Mouse (Mus musculus): ENCODE data around the gene Tubd1. TPM values are rescaled to one million over a fixed set of nuclear protein-coding genes. Genes with fewer than 3 reads are reported as not detected.
A peak's percentile ranks its signal among the peaks of the same experiment; 100 is the strongest.

Tubd1 gene
- polyA plus RNA-seq, 1 experiment from 2014 or later = 7.3 TPM

DNA sequence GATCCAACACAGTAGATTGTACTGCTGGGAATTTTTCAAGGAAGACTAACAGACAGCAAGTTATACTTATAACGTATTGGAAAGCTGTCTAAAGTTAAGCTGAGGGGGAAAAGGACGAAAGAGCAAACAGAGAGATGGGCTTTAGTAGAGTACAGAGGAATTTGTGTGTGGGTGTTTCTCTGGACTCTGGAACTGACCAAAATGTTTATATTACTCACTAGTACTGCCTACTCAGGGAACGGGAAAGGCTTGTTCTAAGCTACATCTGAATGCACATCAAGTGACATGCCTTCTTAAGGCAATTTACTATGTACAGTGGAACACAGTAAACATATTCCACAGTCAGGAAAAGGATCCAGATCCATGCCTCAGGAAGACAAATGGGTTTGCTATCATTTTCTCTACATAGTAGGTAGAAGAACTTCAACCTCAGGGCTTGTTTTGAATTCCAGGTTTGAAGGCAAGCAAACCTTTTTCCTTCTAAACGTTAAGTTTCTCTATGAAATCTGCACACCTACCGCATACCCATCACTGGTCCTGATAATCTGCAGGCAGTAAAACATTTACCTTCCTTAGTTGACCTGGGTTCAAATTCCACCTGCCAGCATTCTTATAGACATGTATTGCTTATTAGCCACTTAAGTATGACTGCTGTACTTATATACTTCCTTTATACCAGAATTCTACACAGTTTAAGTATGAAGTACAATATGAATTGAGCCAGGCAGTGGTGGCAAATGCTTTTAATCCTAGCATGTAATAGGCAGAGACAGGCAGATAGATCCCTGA, 60.1 kb downstream of the Tubd1 start:
- H3K9ac ChIP-seq (replicated peaks; ENCODE audit: low read depth) = no peak overlapping the region
- peak overlapping the region; percentile 74 for H3K27ac ChIP-seq (ENCODE audit: low read length)
- TF ChIP-seq EP300 (IDR thresholded peaks at IDR 0.05) (no peak), CTCF (IDR thresholded peaks at IDR 0.05) (no peak)
- H3K36me3 ChIP-seq (ENCODE audit: insufficient read depth, low read length) = peaks cover 4% of the 10 kb centered on the region; the same call in 1 of the 2 replicates
- H3K9me3 ChIP-seq (ENCODE audit: low read length) = no peaks in the 10 kb centered on the region
- no peak overlapping the region for H3K4me3 ChIP-seq (ENCODE audit: low read depth, low read length)
- peak; percentile 43 for DNase-seq (ENCODE audit: low spot score)
- no peaks in the 10 kb centered on the region for H3K27me3 ChIP-seq (replicated peaks; ENCODE audit: insufficient read depth, low read length)
- no peaks in the 10 kb centered on the region for H3K4me1 ChIP-seq (ENCODE audit: insufficient read depth, low read depth, low read length)
- H3K4me2 ChIP-seq (replicated peaks; ENCODE audit: low read depth, low read length) = no peak overlapping the region
- peak; percentile 36; the same call in 1 of the 2 replicates for ATAC-seq
- WGBS = 52% methylated on average over 5 of the region's 5 CpGs

DNA sequence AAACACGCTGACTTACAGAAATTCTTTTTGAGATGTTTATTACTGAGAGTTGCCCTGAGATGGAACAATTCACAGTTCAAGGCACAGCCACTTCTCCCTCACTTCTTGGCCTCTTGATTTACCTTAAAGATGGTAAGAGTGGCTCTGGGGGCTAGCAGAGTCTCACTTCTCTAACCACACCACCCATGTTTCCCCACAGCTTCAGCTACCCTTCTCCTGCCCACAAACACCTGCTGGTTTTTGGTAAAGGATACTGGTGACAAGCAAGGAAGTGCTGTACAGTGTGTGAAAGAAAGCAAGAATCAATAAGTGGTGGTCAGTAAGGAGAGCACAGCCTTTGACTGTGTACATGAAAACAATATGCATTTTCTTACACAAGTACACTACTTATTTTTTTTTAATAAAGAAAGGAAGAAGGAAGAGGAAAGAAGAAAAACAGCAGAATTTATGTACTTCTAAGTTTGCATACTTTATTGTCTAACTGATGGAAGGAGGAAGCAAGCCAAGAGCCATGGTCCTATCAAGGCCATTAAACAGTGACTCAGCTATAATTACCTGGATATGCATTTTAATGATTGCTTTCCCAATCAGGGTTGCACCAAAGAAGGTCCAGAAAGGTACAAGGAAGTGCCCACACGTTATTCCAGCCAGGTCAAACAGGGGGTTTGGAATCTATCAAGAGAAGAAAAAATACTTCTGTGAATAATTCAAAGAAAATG, 62.0 kb downstream of the Tubd1 start:
- H3K27ac ChIP-seq (ENCODE audit: low read length) = no peak overlapping the region
- TF ChIP-seq CTCF (IDR thresholded peaks at IDR 0.05) (no peak), EP300 (IDR thresholded peaks at IDR 0.05) (no peak)
- H3K4me2 ChIP-seq (replicated peaks; ENCODE audit: low read depth, low read length) = no peak overlapping the region
- H3K27me3 ChIP-seq (replicated peaks; ENCODE audit: insufficient read depth, low read length) = no peaks in the 10 kb centered on the region
- H3K4me1 ChIP-seq (ENCODE audit: insufficient read depth, low read depth, low read length) = no peaks in the 10 kb centered on the region
- no peak for DNase-seq (ENCODE audit: low spot score)
- no peak overlapping the region for H3K4me3 ChIP-seq (ENCODE audit: low read depth, low read length)
- H3K9ac ChIP-seq (replicated peaks; ENCODE audit: low read depth) = no peak overlapping the region
- no peaks in the 10 kb centered on the region for H3K9me3 ChIP-seq (ENCODE audit: low read length)
- ATAC-seq = no peak
- H3K36me3 ChIP-seq (ENCODE audit: insufficient read depth, low read length) = peaks cover 4% of the 10 kb centered on the region; the same call in 1 of the 2 replicates
- WGBS = 86% methylated on average over 2 of the region's 2 CpGs

DNA sequence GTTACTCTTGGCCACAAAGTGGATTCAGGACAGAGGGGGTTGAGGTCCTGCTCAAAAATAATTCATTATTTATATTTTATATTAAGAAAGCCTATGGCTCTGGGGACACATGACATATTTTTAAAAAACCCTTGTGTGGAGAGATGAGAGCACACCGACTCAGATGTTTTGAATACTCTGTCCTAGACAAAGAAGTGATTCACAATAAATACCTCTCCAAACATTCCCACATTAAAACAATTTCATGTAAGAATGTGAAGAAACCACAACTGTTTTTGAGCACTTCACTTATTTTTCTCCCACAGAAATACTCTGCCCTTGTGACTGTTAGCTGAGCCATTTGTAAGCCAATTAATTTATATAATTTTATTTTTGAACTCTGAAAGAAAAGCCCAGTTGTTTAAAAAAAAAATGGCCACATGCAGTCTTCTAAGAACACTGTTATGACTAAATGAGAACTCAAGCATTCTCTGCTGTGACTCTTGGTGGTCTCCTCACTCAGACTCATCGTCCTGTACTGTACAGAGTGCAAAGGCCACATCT, 63.1 kb downstream of the Tubd1 start:
- H3K9ac ChIP-seq (replicated peaks; ENCODE audit: low read depth) = no peak overlapping the region
- 63% methylated on average over 2 of the region's 2 CpGs for WGBS

DNA sequence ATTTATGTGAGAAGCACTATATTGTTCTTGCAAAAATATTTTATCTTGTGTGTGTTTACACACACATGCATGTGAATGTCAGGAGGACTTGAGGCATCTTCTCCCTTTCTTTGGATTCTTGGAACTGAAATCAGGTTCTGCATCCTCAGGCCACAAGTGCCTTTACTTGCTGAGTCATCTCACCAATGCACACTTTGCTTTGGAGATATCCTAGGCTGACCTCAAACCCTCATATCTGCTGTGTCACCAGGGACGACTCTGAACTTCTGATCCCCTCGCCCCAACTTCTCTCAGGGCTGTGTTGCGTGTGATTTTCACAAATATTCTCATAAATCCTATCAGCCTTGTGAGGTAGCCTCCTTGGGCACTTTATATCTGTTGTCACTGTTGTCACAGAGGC, 65.4 kb downstream of the Tubd1 start:
- H3K36me3 ChIP-seq (ENCODE audit: insufficient read depth, low read length) = peaks cover 4% of the 10 kb centered on the region; the same call in 1 of the 2 replicates
- no peak overlapping the region for H3K27ac ChIP-seq (ENCODE audit: low read length)
- TF ChIP-seq EP300 (IDR thresholded peaks at IDR 0.05) (no peak), CTCF (IDR thresholded peaks at IDR 0.05) (no peak)
- H3K4me3 ChIP-seq (ENCODE audit: low read depth, low read length) = no peak overlapping the region
- no peaks in the 10 kb centered on the region for H3K9me3 ChIP-seq (ENCODE audit: low read length)
- WGBS = 85% methylated on average over 3 of the region's 3 CpGs
- no peak overlapping the region for H3K9ac ChIP-seq (replicated peaks; ENCODE audit: low read depth)
- ATAC-seq (no peak), DNase-seq (ENCODE audit: low spot score) (no peak)
- H3K4me2 ChIP-seq (replicated peaks; ENCODE audit: low read depth, low read length) = no peak overlapping the region
- H3K27me3 ChIP-seq (replicated peaks; ENCODE audit: insufficient read depth, low read length) = no peaks in the 10 kb centered on the region
- no peaks in the 10 kb centered on the region for H3K4me1 ChIP-seq (ENCODE audit: insufficient read depth, low read depth, low read length)

More for the DNA sequence above, 63.1 kb downstream of the Tubd1 start:
- H3K9me3 ChIP-seq (ENCODE audit: low read length) = no peaks in the 10 kb centered on the region
- H3K27me3 ChIP-seq (replicated peaks; ENCODE audit: insufficient read depth, low read length) = no peaks in the 10 kb centered on the region
- TF ChIP-seq EP300 (IDR thresholded peaks at IDR 0.05) (no peak), CTCF (IDR thresholded peaks at IDR 0.05) (no peak)
- H3K4me3 ChIP-seq (ENCODE audit: low read depth, low read length) = no peak overlapping the region
- ATAC-seq (no peak), DNase-seq (ENCODE audit: low spot score) (no peak)
- peaks cover 4% of the 10 kb centered on the region; the same call in 1 of the 2 replicates for H3K36me3 ChIP-seq (ENCODE audit: insufficient read depth, low read length)
- H3K4me1 ChIP-seq (ENCODE audit: insufficient read depth, low read depth, low read length) = no peaks in the 10 kb centered on the region
- no peak overlapping the region for H3K4me2 ChIP-seq (replicated peaks; ENCODE audit: low read depth, low read length)
- no peak overlapping the region for H3K27ac ChIP-seq (ENCODE audit: low read length)

DNA sequence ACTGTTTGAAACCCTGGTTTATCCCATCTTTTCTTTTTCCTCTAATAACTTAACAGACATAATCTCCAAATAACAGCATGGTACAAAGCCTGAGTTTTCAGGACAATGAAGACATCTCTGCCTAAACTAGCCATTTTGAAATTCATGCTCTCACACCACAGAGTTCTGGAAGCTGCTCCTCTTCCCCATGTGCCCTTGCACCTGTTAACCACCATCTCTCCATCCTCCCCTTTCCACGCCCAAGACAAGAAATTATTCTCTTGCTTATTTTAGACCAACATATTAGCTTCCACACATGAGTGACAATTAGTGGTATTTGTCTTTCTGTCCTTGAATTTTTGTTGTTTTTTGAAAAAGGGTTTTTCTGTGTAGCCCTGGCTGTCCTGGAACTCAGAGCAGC, 67.2 kb downstream of the Tubd1 start:
- Histone ChIP-seq H3K9me3 (ENCODE audit: low read length) (no peaks in the 10 kb centered on the region), H3K36me3 (ENCODE audit: insufficient read depth, low read length) (no peaks in the 10 kb centered on the region), H3K27ac (ENCODE audit: low read length) (no peak overlapping the region), H3K9ac (replicated peaks; ENCODE audit: low read depth) (no peak overlapping the region), H3K4me2 (replicated peaks; ENCODE audit: low read depth, low read length) (no peak overlapping the region), H3K4me1 (ENCODE audit: insufficient read depth, low read depth, low read length) (no peaks in the 10 kb centered on the region), H3K27me3 (replicated peaks; ENCODE audit: insufficient read depth, low read length) (no peaks in the 10 kb centered on the region), H3K4me3 (ENCODE audit: low read depth, low read length) (no peak overlapping the region)
- no peak for TF ChIP-seq CTCF (IDR thresholded peaks at IDR 0.05)
- TF ChIP-seq EP300 (IDR thresholded peaks at IDR 0.05) = no peak
- no peak for ATAC-seq
- WGBS = 100% methylated on average over 1 of the region's 1 CpGs
- no peak for DNase-seq (ENCODE audit: low spot score)

DNA sequence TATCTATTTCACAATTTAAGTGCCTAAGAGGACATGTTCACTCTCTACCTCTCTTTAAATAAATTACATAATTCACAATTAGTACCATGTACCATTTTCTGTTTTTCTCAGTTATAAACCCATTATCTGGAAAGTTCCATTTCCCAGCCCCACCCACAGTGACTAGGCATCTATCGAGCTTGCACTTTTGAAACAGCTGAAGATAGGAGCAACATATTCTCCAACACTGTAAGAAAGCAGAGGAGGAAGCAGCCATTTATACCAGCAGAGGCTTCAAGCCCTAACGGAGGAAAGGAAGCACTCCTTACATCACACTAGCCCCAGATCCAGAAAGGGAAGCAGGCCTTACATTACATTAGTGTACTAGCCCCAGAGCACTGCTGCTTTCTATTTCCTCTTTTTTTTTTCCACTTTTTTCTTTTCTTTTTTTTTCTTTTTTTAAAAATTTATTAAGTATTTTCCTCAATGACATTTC, 69.3 kb downstream of the Tubd1 start:
- H3K36me3 ChIP-seq (ENCODE audit: insufficient read depth, low read length) = no peaks in the 10 kb centered on the region
- 33% methylated on average over 2 of the region's 2 CpGs for WGBS
- H3K27me3 ChIP-seq (replicated peaks; ENCODE audit: insufficient read depth, low read length) = no peaks in the 10 kb centered on the region
- no peaks in the 10 kb centered on the region for H3K4me1 ChIP-seq (ENCODE audit: insufficient read depth, low read depth, low read length)
- no peak overlapping the region for H3K9ac ChIP-seq (replicated peaks; ENCODE audit: low read depth)
- H3K4me2 ChIP-seq (replicated peaks; ENCODE audit: low read depth, low read length) = no peak overlapping the region
- no peaks in the 10 kb centered on the region for H3K9me3 ChIP-seq (ENCODE audit: low read length)
- ATAC-seq (peak; percentile 66), DNase-seq (ENCODE audit: low spot score) (peak; percentile 75)
- no peak overlapping the region for H3K4me3 ChIP-seq (ENCODE audit: low read depth, low read length)
- TF ChIP-seq CTCF (IDR thresholded peaks at IDR 0.05) = no peak
- TF ChIP-seq EP300 (IDR thresholded peaks at IDR 0.05) = peak; percentile 86
- peak overlapping the region; percentile 71 for H3K27ac ChIP-seq (ENCODE audit: low read length)

Data from lung, postnatal 0 days (tissue).